Mouse (Mus musculus) hindlimb bud, embryonic 11.5 days (tissue): ENCODE results near the gene Phf20.
"Not testable (repeated sequence)": the region's sequence is repeated elsewhere in the genome, so short reads cannot be mapped to it uniquely, and the experiment has no call there.

Experiments used
- DNase-seq: peaks from one replicate; pipeline ENCODE4 v3.0.0-alpha.2; 2012; ENCODE audit warnings: low read depth, low spot score; ENCODE audit errors: extremely low spot score

Phf20 gene

DNA sequence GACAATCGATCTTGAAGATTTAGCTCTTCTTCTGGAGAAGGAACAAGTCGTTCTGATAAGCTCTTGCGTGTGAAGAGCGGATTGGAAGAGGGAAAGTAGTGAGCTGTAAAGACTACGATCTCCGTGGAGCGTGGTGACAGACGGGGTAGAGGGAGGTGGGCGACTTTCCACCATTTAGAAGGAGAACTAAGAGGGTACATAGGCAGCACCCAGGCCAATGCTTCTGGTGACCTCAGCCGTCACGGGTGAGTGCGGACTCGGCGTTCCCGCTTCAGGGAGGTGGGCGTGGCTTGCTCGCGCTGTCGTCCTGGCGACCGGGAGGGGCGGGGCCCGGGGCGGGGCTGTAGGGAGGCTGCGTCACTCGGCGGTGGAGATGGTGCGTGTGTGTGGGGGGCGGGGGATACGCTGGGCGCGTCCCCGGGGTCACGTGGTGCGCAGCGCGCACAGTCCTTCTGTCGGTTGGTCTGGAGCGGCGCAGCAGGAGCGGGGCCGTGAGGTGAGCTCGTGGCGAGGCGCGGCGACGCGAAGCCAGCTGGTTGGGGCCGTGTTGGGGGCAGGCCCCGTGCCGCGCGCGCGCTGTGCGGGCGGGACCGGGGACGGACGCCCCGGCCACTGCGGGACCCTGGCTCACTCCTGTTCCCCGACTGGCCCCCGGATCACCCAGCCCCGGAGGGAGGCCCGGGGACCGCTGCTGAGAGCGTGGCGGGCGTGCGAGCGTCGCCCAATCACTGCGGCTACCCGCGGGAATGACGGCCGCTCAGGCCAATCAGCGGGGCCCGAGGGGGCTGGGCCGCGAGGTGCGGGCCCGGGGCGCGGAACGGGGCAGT, at the start of gene Phf20:
Gene Phf20, plus strand, starts transcription at position 165 of the 827 bp plus-strand sequence.
- peak; percentile 67 for DNase-seq

DNA sequence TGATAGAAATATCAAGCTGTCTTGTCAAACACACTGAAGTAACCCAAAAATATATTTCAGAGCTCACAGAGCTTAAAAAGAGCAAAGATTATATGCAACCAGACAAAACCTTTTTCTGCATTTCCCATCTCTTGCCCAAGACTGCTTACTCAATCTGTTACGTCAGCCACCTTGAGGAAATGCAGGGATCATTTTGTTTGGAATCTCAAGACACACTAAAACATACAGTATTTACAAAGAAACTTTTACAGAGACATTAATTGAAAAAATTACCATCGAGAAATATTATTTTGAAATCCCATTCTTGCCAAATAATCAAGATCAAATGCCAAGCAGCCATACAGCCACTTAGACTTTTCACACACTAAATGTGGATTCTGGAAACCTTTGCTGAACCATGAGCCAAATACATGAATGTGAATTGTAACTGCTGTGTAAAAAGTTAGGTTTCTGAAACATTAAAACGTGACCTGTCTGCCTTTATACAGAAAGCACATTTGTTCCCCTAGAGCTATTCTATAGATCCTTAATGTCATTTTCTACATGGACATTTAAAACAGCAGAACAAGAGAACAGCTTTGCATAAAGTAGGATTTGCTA, 48.9 kb upstream of the Phf20 start:
- no peak for DNase-seq

DNA sequence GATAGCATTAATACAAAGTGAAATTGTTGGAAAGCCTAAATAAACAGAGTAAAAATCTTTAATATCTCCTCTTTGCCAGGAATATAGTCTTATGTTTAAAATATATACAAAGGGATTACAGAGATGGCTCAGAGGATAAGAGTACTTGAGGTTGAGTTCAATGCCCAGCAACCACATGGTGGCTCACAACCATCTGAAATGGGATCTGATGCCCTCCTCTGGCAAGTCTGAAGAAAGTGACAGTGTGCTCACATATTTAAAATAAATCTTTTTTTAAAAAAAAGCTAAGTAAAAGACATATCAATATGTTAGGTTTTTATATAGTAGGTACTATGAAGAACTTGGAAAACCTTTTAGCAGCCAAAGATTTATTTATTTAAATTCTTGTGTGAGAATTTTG, 44.7 kb upstream of the Phf20 start:
- no peak for DNase-seq

DNA sequence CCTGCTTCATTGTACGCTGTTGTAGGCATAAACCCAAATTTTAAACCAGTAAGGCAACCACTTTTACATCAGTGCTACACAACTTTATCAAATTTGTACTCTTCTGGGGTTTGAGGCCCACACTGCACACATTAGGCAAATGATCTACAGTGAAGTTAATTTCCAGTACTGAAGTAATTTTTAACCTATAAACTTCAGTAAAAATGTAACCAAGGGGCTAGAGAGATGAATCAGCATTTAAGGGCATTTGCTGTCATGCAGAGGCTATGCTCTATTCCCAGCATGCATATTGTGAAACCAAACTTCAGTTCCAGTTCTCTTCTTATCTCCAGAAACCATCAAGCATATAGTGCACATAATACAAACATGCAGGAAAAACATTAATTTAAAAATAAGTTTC, 30.8 kb upstream of the Phf20 start:
- no peak for DNase-seq

DNA sequence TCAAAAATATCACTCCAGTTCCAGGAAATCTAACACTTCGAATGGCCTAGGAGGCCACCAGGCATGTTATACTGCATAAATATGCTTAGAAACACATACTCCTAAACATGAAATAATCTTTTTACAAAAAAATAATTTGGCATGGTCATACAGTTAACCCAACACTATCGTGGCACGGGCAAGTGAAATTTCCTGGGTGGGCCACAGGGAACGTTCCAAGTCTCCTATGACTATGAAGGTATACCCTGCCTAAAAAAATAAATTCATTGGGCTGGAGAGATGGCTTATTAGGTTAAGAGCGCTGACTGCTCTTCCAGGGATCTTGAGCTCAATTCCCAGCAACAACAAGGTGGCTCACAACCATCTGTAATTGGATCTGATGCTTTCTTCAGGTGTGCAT, 29.7 kb upstream of the Phf20 start:
- no peak for DNase-seq

DNA sequence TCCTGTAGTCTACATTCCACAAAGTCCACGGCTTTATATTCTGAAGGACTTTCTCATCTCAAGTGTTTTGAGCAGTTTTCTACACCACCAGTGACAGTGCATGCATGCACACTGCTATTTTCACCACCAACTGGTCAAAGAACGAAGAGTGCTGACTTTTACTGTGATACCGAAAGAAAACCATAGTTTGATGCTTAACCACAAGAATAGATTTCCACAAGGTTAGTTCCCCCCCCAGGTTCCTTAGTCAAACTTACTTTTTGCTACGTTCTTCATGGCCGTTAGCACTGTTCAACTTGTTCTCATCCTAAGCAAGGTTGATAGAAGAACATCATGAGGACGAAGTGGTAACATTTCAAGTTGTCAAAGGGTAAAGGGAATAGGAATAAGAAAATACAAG, 19.2 kb upstream of the Phf20 start:
- DNase-seq: no peak

DNA sequence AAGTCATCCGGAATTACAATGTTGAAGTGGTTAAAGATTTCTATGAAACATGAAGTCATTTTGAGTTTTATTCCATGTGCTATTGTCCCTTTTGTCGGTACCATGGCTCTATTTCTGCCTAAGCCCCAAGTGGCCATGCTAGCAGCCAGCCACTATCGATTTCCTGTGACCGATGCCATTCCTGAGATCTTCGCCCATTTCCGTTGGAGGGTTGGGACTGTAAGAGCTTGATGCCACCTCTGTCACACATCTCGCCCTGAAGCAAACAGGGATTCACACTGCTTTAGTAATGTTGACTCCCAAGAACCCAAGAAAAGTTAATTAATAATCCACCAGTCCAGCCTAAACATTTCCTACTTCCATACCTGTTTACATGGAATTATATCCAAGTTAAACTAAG, 18.6 kb upstream of the Phf20 start:
- no peak for DNase-seq

DNA sequence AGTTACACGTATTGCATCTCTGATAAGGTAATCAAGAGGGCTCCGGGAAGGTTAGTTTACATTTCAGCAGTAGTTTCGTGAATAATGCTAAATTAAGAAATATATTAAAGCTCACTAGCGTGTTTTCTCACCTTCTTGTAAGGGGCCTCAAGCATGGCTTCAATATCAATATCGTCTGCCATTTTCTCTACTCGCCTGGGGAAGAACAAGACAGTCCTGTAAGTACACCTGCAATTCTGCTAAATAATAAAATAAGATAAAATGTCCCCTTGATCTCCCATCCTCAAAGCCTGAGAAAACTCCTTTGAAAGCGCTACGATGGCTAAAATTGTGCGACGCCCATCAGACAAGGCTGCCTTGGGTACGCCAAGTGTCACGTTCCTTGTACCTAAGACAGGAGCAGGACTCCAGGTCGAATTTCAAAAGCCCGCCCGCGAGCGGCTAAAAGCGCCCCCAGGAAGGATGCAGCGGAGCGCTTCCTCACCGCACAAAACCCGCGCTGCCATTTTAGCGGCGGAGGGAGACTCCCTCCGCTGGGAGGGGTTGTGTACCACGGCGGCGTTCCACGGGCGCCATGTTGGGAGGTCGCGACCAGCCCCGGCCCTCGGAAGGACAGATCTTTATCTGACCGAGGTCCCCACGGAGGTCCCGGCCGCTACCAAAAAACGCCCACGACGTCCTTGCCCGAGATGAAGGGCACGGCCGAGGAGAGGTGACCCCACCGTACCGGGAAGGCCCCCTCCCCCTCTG, 17.0 kb upstream of the Phf20 start:
- DNase-seq: no peak

DNA sequence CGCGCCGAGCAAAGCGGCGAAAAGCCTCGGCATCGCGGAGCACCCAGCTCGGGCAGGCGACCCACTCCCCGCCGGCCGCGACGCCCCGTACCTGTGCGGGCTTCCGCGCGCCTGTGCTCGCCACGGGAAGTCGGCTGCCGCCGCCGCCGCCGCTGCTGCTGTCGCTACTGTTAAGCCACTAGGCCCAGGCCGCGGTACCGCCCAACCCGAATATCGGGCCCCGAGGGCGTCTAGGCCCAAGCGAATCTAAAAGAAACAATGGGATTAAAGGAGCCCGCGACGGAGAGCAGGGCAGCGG, 16.5 kb upstream of the Phf20 start:
- no peak for DNase-seq

DNA sequence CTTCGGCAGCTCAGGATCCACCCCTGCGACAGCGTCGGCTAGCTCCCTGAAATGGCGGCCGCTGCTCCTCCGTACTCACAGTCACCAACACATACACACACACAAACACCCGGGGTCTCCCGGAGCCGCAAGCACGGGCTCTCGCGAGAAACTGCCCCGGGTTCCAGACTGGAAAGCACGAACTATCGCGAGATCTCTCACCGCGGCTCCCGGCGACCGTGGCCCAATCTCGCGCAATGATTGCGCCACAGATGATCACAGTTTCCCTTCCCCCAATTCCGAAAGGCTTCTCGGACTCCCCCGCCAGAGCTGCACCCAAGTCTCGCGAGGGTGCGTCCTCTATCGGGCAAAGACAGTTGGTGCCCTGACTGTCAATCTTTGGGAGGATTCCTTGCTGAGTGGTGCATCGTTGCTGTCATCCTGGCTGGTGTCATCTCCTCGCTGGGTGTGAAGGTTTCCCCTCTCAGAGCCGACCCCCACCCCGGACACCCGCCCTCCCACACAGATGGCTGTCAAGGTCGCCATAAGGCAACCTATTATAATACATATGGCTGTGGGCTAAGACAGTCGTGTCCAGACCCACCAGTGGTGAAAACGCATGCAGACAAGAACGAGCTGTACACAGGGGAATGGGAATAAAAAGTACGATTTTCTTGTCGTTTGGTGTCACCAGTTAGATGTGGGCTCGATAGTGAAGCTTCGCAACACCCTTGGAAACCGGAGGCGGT, 16.0 kb upstream of the Phf20 start, which contains the start of gene Rbm39:
Gene Rbm39, minus strand, starts transcription at position 145 of the 728 bp plus-strand sequence.
- peak; percentile 99 for DNase-seq

DNA sequence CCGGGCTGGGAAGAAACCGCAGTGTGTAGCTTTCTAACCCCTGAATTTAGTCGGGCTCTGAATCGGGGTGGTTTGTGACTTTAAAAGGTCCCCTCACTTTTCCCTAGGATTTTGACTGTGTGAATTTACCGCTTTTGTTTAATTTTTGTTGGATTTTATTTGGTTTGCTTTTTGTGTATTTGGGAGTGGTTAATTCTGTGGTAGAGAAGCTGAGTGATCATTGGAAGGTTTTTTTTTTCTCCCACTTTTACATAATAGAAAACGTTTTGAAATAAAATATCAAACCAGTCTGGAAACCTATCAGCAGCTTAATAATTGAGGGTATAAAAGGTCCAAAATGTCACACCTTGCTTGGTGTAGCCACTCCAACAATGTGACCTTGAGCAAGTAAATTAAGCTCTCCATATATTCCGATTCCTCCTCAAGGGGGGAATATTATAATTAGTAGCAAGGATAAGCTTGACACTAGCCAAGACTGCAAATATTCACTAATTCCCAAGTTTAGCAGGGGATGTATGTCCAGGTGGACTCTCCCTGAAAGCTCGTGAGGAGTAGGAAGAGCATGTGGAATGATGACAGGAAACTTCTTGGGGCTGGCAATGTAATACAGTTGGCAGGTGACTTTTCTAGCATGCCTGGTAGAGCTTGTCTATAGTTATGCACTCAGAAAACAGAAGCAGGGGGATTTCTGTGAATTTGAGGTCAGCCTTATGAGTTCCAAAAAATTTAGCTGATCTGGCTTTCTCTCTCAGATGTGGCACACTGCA, 15.3 kb upstream of the Phf20 start:
- DNase-seq: no peak

DNA sequence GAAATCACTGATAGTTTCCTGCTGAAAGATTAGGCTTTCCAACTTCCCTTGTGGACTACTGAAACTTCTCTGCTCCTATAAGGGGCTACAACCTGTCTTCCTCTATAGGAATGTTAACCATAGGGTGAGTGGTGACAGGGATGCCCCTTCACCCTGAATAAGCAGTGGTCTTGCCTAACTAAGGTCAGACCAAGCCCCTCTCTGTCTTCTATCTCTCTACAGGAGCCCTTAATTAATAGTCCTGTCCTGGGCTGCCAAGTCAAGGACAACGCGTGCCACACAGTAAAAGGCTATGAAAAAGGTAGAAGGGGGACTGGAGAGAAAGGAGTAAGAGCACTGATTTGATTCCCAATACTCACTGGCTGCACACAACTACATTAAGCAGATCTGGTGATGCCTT, 14.7 kb upstream of the Phf20 start:
- DNase-seq: no peak

DNA sequence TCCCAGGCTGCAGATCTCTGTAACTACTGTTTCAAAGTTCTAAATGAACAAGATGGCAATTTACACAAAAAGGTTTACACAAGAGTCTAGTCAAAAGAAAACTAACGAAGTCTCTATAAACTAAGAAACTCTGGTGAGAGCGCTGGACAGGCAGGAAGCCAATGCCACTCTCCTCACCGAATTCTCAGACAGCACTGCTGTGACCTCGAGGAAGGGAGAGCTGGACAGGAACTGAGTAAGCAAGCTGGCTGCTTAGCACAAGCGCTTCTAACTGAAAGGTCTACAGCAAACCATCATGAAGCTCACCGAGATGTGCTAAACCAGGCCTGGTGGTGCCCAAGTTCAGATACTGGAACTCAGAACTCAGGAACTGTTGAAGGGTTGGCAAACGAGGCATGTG, 7.0 kb upstream of the Phf20 start:
- DNase-seq: not testable (repeated sequence)

DNA sequence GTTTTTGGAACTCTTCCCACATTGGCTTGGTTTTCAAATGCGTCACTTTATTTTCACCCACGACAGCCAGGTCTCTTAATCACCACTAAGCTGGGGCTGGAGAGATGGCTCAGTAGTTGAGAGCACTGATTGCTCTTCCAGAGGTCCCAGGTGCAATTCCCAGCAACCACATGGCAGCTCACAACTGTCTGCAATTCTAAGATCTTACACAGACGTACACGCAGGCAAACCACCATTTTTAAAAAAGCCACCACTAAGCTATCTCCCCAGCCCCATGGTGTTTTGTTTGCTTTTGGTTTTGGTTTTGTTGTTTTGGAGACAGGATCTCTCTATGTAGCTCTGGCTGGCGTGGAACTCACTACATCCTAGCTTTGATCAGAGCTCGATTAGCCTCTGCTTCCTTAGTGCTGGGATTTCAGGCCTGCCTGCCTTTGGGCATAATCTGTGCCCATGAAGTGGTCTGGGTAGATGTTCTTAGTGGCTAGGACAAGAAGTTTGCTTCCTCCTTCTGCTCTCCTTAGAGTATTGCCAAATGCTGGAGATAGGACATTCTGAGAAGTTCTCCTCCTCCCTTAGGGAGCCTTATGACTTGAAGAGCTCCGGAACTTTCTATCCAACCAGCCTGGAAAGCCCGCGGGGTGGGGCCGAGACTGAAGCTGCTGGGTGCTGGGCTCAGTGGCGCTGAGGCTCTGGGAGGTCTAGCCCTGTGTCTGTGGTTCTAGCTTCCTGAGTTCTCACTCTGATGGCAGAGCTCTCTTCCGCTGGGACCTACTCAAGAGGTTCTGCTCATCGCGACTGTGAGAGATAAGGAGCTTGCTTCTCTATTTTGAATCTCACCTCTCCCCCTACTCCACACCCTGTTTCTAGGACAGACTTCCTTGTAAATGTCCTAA, 6.0 kb upstream of the Phf20 start:
- no peak for DNase-seq

DNA sequence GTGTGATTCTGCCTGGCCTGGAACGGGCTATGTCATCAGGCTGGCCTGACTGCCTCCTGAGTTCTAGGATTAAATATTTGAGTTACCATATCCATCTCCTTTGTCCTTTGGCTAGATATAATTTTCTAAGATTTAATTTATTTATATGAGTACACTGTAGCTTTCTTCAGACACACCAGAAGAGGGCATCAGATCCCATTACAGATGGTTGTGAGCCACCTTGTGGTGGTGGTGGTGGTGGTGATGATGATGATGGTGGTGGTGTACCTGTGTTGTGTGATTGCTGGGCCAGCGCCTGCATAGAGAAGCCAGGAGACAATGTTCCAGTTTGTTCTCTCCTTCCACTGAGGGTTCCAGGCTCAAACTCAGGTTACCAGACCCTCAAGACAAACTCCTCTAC, 4.7 kb upstream of the Phf20 start:
- no peak for DNase-seq

DNA sequence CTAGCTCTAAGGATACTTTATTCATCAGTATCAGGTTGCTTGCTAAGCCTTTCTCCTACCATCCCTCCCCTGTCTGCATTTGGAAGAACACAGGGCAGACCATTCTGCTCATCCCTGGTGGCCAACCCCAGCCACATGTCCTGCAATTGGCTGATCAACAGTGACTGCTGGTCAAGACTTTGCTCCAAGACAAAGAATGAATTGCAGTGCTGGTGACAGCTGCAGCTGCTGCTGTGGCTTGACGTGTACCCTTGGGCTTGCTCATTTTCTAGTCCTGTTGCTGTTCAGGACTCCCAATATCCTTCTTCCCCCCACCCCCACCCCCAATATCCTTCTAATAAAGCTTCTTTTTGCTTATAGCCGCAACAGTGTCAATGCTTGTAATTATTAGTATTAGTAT, 4.2 kb upstream of the Phf20 start:
- DNase-seq: no peak

DNA sequence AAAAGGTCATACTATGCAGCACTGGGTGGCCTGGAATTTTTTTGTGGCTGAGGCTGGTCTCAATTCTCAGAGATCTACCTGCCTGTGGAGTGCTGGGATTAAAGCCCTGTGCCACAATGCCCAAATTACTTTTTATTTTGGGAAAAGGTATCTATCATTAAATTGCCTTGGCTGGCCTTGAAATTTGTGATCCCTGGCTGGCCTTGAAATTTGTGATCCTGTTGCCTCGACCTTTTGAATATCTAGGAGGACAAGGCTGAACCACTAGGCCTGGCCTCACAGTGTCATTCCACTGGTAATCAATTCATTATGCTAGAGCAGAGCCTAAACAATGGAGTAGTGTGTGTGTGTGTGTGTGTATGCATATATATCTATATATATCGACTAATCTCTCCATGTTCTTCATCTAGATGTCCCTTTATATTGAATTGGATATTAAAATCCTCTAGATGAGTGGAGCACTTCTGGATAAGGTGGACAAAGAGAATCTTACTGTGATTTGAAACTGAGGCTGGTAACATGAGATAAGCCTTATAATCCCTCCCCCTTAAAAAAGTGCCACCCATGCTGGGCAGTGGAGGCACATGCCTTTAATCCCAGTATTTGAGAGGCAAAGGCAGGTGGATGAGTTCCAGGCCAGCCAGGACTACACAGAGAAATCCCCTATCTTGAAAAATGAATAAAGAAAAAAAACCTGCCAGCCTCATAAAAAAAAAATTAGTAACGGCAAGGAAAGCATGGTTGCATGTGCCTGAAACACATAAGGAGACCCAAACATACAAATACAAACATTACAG, 3.0 kb upstream of the Phf20 start:
- DNase-seq: no peak

DNA sequence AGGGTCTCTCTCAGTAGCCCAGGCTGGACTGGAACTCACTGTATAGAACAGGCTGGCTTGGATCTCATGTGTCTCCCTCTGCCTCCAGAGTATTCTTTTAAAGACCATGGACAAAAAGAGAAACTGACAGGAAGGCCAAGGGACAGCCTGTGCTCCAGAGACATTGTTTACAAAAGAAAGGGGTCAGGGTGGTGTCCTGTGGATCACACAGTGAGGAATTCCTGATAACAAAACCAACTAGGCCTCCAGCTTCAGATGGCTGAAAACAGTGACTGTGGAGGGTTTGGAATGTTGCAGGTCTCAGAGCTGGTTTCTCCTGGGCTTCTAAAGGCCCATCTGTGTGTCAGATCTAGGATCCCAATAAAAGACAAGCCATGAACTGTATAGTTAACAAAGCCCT, 1.7 kb upstream of the Phf20 start:
- no peak for DNase-seq
